Comparison of ENCODE assay signal across 30 mouse cellular contexts in genomic region chr14:111402538-111402937, GRCm38 (mm10).
A peak's percentile ranks its signal among the peaks of the same experiment; 100 is the strongest.
DNase-seq lines count a peak whose midpoint lies in the region; ATAC-seq and TF ChIP-seq lines count a peak whose summit lies in the region.
"Had no signal": no experiment of that assay in that cellular context is flagged by ENCODE, and none has a peak within 500 bp of the region (broad histone marks: within the 10 kb centered on the region; RNA-seq: fewer than 3 reads in every experiment).

No protein-coding gene starts in this region.

- H3K4me2 ChIP-seq in embryonic facial prominence, embryonic 11.5 days (ENCODE audit: low read depth, low read length), result no peak overlapping the region
- H3K4me2 ChIP-seq in limb, embryonic 12.5 days, result no peak overlapping the region
- H3K4me2 ChIP-seq in forebrain, embryonic 12.5 days, result no peak overlapping the region
- no peak overlapping the region for H3K4me2 ChIP-seq in midbrain, postnatal 0 days (ENCODE audit: low read depth, low read length, poor library complexity, severe bottlenecking)
- H3K4me2 ChIP-seq: embryonic facial prominence, embryonic 12.5 days; forebrain, embryonic 13.5 days; heart, embryonic 12.5 days; heart, embryonic 15.5 days; hindbrain, embryonic 13.5 days; intestine, embryonic 15.5 days had no signal

- H3K9me3 ChIP-seq in embryonic facial prominence, embryonic 11.5 days (replicated peaks; ENCODE audit: control insufficient read depth, low read length), result no peaks in the 10 kb centered on the region
- no peaks in the 10 kb centered on the region for H3K9me3 ChIP-seq in limb, embryonic 12.5 days
- H3K9me3 ChIP-seq in forebrain, embryonic 12.5 days, result no peaks in the 10 kb centered on the region
- no peaks in the 10 kb centered on the region for H3K9me3 ChIP-seq in midbrain, postnatal 0 days (ENCODE audit: low read length)
- H3K9me3 ChIP-seq: embryonic facial prominence, embryonic 12.5 days; forebrain, embryonic 13.5 days; G1E; heart, embryonic 15.5 days; hindbrain, embryonic 10.5 days; hindbrain, embryonic 13.5 days; intestine, embryonic 15.5 days had no signal

- H3K27ac ChIP-seq in embryonic facial prominence, embryonic 11.5 days (replicated peaks; ENCODE audit: low read depth, low read length), result no peak overlapping the region
- H3K27ac ChIP-seq in limb, embryonic 12.5 days, result no peak overlapping the region
- H3K27ac ChIP-seq in forebrain, embryonic 12.5 days, result no peak overlapping the region
- no peak overlapping the region for H3K27ac ChIP-seq in midbrain, postnatal 0 days (ENCODE audit: low read depth, low read length)
- H3K27ac ChIP-seq: embryonic facial prominence, embryonic 12.5 days; forebrain, embryonic 13.5 days; heart, embryonic 15.5 days; hindbrain, embryonic 10.5 days; hindbrain, embryonic 13.5 days; intestine, embryonic 15.5 days had no signal

- DNase-seq in embryo, embryonic 11 days, result peak; percentile 14
- no peak for DNase-seq in embryo, embryonic 9.5 days (ENCODE audit: extremely low spot score)
- DNase-seq in embryonic facial prominence, embryonic 11.5 days (ENCODE audit: low spot score), result peak; percentile 43
- DNase-seq in midbrain, postnatal 0 days (ENCODE audit: low spot score), result no peak
- DNase-seq: adrenal gland, postnatal 10 days; adrenal gland, postnatal 36 days; B cell, adult 2 months; cerebellum, adult 18-20 months; cerebellum, adult 9-10 months; cerebellum, postnatal 25 days; gastrocnemius, postnatal 25 days; heart, adult 18-20 months; heart, postnatal 10 days; heart, postnatal 36 days; kidney, adult 11 months had no signal

- ATAC-seq in embryonic facial prominence, embryonic 11.5 days (replicated peaks; ENCODE audit: insufficient number of reproducible peaks, low FRiP score, low TSS enrichment, low read depth), result 0 out of 2 replicates have a peak, but pooled peaks have one; percentile 52
- ATAC-seq in limb, embryonic 12.5 days (ENCODE audit: insufficient number of reproducible peaks, insufficient read depth, low FRiP score, low TSS enrichment, low read depth), result 0 out of 2 replicates have a peak, but pooled peaks have one; percentile 17
- ATAC-seq in forebrain, embryonic 12.5 days (ENCODE audit: low FRiP score), result no peak
- no peak for ATAC-seq in midbrain, postnatal 0 days (ENCODE audit: low FRiP score)
- ATAC-seq: forebrain, embryonic 13.5 days; forebrain, embryonic 16.5 days; hindbrain, embryonic 16.5 days; intestine, embryonic 15.5 days; Patski had no signal

- H3K27me3 ChIP-seq in embryonic facial prominence, embryonic 11.5 days (ENCODE audit: control insufficient read depth, insufficient read depth, low read length), result no peaks in the 10 kb centered on the region
- H3K27me3 ChIP-seq in limb, embryonic 12.5 days, result no peaks in the 10 kb centered on the region
- H3K27me3 ChIP-seq in forebrain, embryonic 12.5 days, result no peaks in the 10 kb centered on the region
- H3K27me3 ChIP-seq in midbrain, postnatal 0 days (ENCODE audit: insufficient read depth, low read length), result no peaks in the 10 kb centered on the region
- H3K27me3 ChIP-seq: CH12.LX; embryonic facial prominence, embryonic 12.5 days; forebrain, embryonic 13.5 days; heart, embryonic 12.5 days; heart, embryonic 15.5 days; hindbrain, embryonic 13.5 days; intestine, embryonic 15.5 days; Patski had no signal

- no peak overlapping the region for H3K4me3 ChIP-seq in embryonic facial prominence, embryonic 11.5 days (ENCODE audit: low read depth, low read length)
- no peak overlapping the region for H3K4me3 ChIP-seq in limb, embryonic 12.5 days (replicated peaks)
- H3K4me3 ChIP-seq in forebrain, embryonic 12.5 days (replicated peaks), result no peak overlapping the region
- H3K4me3 ChIP-seq in midbrain, postnatal 0 days (ENCODE audit: low read depth, low read length), result no peak overlapping the region
- H3K4me3 ChIP-seq: embryonic facial prominence, embryonic 12.5 days; erythroblast, embryonic 14.5 days; forebrain, embryonic 13.5 days; heart, embryonic 12.5 days; heart, embryonic 15.5 days; hindbrain, embryonic 10.5 days; hindbrain, embryonic 13.5 days; intestine, embryonic 15.5 days had no signal

- no peaks in the 10 kb centered on the region for H3K4me1 ChIP-seq in embryonic facial prominence, embryonic 11.5 days (ENCODE audit: control insufficient read depth, insufficient read depth, low read length)
- H3K4me1 ChIP-seq in limb, embryonic 12.5 days (replicated peaks), result 0 out of 2 replicates have a peak, but pooled peaks cover 1% of the 10 kb centered on the region
- H3K4me1 ChIP-seq in forebrain, embryonic 12.5 days, result no peaks in the 10 kb centered on the region
- no peaks in the 10 kb centered on the region for H3K4me1 ChIP-seq in midbrain, postnatal 0 days (ENCODE audit: insufficient read depth, low read length)
- H3K4me1 ChIP-seq: embryonic facial prominence, embryonic 12.5 days; forebrain, embryonic 13.5 days; heart, embryonic 12.5 days; heart, embryonic 15.5 days; hindbrain, embryonic 10.5 days; hindbrain, embryonic 13.5 days; intestine, embryonic 15.5 days had no signal

- no peaks in the 10 kb centered on the region for H3K36me3 ChIP-seq in embryonic facial prominence, embryonic 11.5 days (replicated peaks; ENCODE audit: control insufficient read depth, insufficient read depth, low read depth, low read length)
- no peaks in the 10 kb centered on the region for H3K36me3 ChIP-seq in limb, embryonic 12.5 days
- H3K36me3 ChIP-seq in forebrain, embryonic 12.5 days (replicated peaks), result no peaks in the 10 kb centered on the region
- H3K36me3 ChIP-seq in midbrain, postnatal 0 days (ENCODE audit: insufficient read depth, low read length), result no peaks in the 10 kb centered on the region
- H3K36me3 ChIP-seq: embryonic facial prominence, embryonic 12.5 days; G1E; heart, embryonic 12.5 days; heart, embryonic 15.5 days; hindbrain, embryonic 10.5 days; hindbrain, embryonic 13.5 days; intestine, embryonic 15.5 days had no signal

- H3K9ac ChIP-seq in embryonic facial prominence, embryonic 11.5 days (replicated peaks; ENCODE audit: low read length), result no peak overlapping the region
- H3K9ac ChIP-seq in limb, embryonic 12.5 days (replicated peaks), result no peak overlapping the region
- no peak overlapping the region for H3K9ac ChIP-seq in forebrain, embryonic 12.5 days
- no peak overlapping the region for H3K9ac ChIP-seq in midbrain, postnatal 0 days (replicated peaks; ENCODE audit: low read length, poor library complexity, severe bottlenecking)
- H3K9ac ChIP-seq: embryonic facial prominence, embryonic 12.5 days; forebrain, embryonic 13.5 days; heart, embryonic 12.5 days; heart, embryonic 15.5 days; hindbrain, embryonic 13.5 days; intestine, embryonic 15.5 days had no signal

- no peak for TF ChIP-seq CTCF in midbrain, postnatal 0 days (IDR thresholded peaks at IDR 0.05)

- WGBS in embryonic facial prominence, embryonic 11.5 days, result 42% methylated on average over 1 of the region's 1 CpGs
- 20% methylated on average over 1 of the region's 1 CpGs for WGBS in limb, embryonic 12.5 days
- WGBS in forebrain, embryonic 12.5 days, result 89% methylated on average over 1 of the region's 1 CpGs
- 81% methylated on average over 1 of the region's 1 CpGs for WGBS in midbrain, postnatal 0 days

Comparison
In these comparisons a context has a peak if more than half of its experiments do, and no peak if none do; other contexts are left out.
1. DNase-seq: peak in embryo, embryonic 11 days (single experiment) and embryonic facial prominence, embryonic 11.5 days (single experiment); none in embryo, embryonic 9.5 days (single experiment) and midbrain, postnatal 0 days (single experiment).
2. ATAC-seq: peak in embryonic facial prominence, embryonic 11.5 days (single experiment) and limb, embryonic 12.5 days (single experiment); none in forebrain, embryonic 12.5 days (single experiment) and midbrain, postnatal 0 days (single experiment).